Mouse (Mus musculus) brain, embryonic 18.5 days (tissue): Measurements from ENCODE around the gene Abca3.
"Not testable (repeated sequence)": the region's sequence is repeated elsewhere in the genome, so short reads cannot be mapped to it uniquely, and the experiment has no call there.

ENCODE experiments used
- DNase-seq: peaks from one replicate; pipeline ENCODE4 v3.0.0-alpha.2; 2012; ENCODE audit warnings: low read depth, low spot score

Abca3 gene

GRCm38 (mm10) chr17:24441148-24441547 is 89.4 kb downstream of the Abca3 start:
- DNase-seq: no peak

GRCm38 (mm10) chr17:24442107-24442506 is 90.4 kb downstream of the Abca3 start:
- DNase-seq: no peak

- no peak for DNase-seq
These were observed 90.9 kb downstream of the Abca3 start, which contains the start of gene Dnase1l2 for GRCm38 (mm10) chr17:24442632-24443155. TSS of gene Dnase1l2 (minus strand) at chr17:24443105.

- no peak for DNase-seq
These were observed 91.7 kb downstream of the Abca3 start for GRCm38 (mm10) chr17:24443409-24443808.

- no peak for DNase-seq
These were observed 94.8 kb downstream of the Abca3 start for GRCm38 (mm10) chr17:24446590-24446989.

- no peak for DNase-seq
These were observed 97.8 kb downstream of the Abca3 start for GRCm38 (mm10) chr17:24449507-24449906.

- no peak for DNase-seq
These were observed 99.5 kb downstream of the Abca3 start for GRCm38 (mm10) chr17:24451220-24451619.

GRCm38 (mm10) chr17:24453372-24453771 is 101.6 kb downstream of the Abca3 start:
- no peak for DNase-seq

- DNase-seq: no peak
These were observed 102.5 kb downstream of the Abca3 start for GRCm38 (mm10) chr17:24454218-24454755.

- peak; percentile 97 for DNase-seq
These were observed 103.2 kb downstream of the Abca3 start for GRCm38 (mm10) chr17:24454756-24455522.

GRCm38 (mm10) chr17:24455523-24456206 is 103.9 kb downstream of the Abca3 start:
- not testable (repeated sequence) for DNase-seq
